Mouse (Mus musculus): ENCODE results near the gene Mcts2. TPM values are rescaled to one million over a fixed set of nuclear protein-coding genes. Genes with fewer than 3 reads are reported as not detected.

Mcts2 gene
- polyA plus RNA-seq, 1 experiment from 2014 or later = 43.8 TPM

DNA sequence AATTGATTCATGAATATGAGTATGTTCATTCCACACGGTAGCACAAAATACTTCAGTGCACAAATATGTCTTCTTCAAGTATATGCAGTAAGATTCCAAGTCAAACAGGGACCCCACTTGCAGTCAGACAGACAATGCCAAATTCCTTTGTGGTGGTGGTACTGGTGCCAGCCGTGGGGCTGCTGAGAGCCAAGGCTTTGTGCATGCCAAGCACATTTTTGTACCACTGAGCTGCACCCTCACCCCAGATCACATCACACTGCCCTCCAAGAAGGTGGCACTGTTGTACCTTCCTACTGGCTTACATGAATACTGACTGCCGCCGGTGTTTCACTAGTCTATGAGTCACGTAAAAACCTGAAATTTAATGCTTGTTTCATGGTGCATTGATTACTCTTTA, 7.9 kb upstream of the Mcts2 start:
- Histone ChIP-seq H3K27me3 (ENCODE audit: control insufficient read depth, insufficient read depth, low read length) (no peaks in the 10 kb centered on the region), H3K36me3 (ENCODE audit: control insufficient read depth, insufficient read depth, low read length) (peaks cover 72% of the 10 kb centered on the region), H3K27ac (ENCODE audit: low read depth, low read length) (no peak overlapping the region), H3K4me1 (ENCODE audit: control insufficient read depth, insufficient read depth, low read length) (no peaks in the 10 kb centered on the region), H3K4me3 (ENCODE audit: low read depth, low read length) (no peak overlapping the region), H3K9me3 (ENCODE audit: control insufficient read depth, low read length) (no peaks in the 10 kb centered on the region), H3K4me2 (ENCODE audit: low read depth, low read length) (no peak overlapping the region), H3K9ac (replicated peaks; ENCODE audit: low read depth, low read length) (no peak overlapping the region)
- ATAC-seq (ENCODE audit: low read depth) = no peak
- 89% methylated on average over 5 of the region's 5 CpGs for WGBS

DNA sequence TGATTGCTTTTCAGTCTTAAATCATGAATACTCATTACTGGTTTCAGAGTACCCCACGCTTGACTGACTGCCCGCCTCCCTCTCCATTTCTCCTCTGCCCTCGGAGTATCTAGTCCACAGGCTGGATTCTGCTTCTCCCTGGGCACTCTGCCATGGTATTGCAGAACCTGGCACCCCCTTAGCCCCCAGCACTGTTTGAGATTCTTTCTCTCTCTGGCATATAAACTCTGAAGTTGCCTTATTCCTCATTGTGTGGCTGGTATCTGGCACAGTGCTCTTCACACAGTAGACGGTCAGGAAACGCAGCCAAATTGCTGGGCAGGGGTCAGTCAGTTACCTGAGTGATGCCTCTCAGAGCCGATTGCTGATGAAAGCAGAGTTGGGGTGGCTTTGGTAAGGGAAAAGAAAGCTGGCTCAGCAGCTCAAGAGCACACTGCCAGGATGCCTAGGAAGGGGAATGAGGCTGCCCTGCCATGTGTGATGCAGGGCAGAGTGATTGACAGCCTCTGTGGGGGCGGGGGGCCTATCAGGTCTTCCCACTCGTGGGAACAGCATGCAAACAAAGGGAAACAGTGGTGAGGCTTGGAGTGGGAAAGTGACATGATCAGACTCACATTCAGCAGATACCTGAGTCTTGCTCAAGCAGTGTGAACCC, 7.0 kb upstream of the Mcts2 start:
- Histone ChIP-seq H3K27me3 (ENCODE audit: control insufficient read depth, insufficient read depth, low read length) (no peaks in the 10 kb centered on the region), H3K9me3 (ENCODE audit: control insufficient read depth, low read length) (no peaks in the 10 kb centered on the region), H3K36me3 (ENCODE audit: control insufficient read depth, insufficient read depth, low read length) (peaks cover 79% of the 10 kb centered on the region), H3K4me3 (ENCODE audit: low read depth, low read length) (no peak overlapping the region), H3K4me2 (ENCODE audit: low read depth, low read length) (no peak overlapping the region), H3K9ac (replicated peaks; ENCODE audit: low read depth, low read length) (no peak overlapping the region), H3K4me1 (ENCODE audit: control insufficient read depth, insufficient read depth, low read length) (no peaks in the 10 kb centered on the region), H3K27ac (ENCODE audit: low read depth, low read length) (peak overlapping the region; percentile 44)
- peak; percentile 47; the same call in 1 of the 2 replicates for ATAC-seq (ENCODE audit: low read depth)
- 74% methylated on average over 8 of the region's 8 CpGs for WGBS

DNA sequence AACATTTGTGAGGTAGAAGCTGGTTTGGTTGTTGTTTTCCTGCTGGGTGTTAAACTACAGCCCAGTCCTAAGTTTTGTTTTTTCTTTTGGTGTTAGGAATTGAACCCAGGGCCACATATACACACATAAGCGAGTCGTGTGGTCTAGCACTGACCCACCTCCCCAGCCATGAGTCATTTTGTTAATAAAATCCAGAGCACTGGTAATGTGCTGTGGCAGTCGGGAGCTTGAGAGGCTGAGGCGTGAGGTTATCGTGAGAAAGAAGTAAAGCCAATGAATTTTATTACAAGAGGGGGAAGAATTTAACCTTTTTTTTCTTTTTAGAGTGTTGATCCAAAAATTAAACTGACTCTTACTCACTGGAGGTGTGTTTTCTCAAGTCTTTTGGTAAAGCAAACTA, 3.7 kb upstream of the Mcts2 start:
- H3K4me1 ChIP-seq (ENCODE audit: control insufficient read depth, insufficient read depth, low read length) = no peaks in the 10 kb centered on the region
- no peak overlapping the region for H3K4me2 ChIP-seq (ENCODE audit: low read depth, low read length)
- H3K27ac ChIP-seq (ENCODE audit: low read depth, low read length) = no peak overlapping the region
- peaks cover 83% of the 10 kb centered on the region for H3K36me3 ChIP-seq (ENCODE audit: control insufficient read depth, insufficient read depth, low read length)
- no peak for ATAC-seq (ENCODE audit: low read depth)
- H3K4me3 ChIP-seq (ENCODE audit: low read depth, low read length) = no peak overlapping the region
- no peaks in the 10 kb centered on the region for H3K9me3 ChIP-seq (ENCODE audit: control insufficient read depth, low read length)
- H3K9ac ChIP-seq (replicated peaks; ENCODE audit: low read depth, low read length) = no peak overlapping the region
- WGBS = 94% methylated on average over 5 of the region's 5 CpGs
- H3K27me3 ChIP-seq (ENCODE audit: control insufficient read depth, insufficient read depth, low read length) = no peaks in the 10 kb centered on the region

- Histone ChIP-seq H3K27me3 (ENCODE audit: control insufficient read depth, insufficient read depth, low read length) (no peaks in the 10 kb centered on the region), H3K4me3 (ENCODE audit: low read depth, low read length) (no peak overlapping the region; the same call in 1 of the 2 replicates), H3K9me3 (ENCODE audit: control insufficient read depth, low read length) (no peaks in the 10 kb centered on the region), H3K4me2 (ENCODE audit: low read depth, low read length) (peak overlapping the region; percentile 35), H3K9ac (replicated peaks; ENCODE audit: low read depth, low read length) (peak overlapping the region; percentile 32; the same call in 1 of the 2 replicates), H3K36me3 (ENCODE audit: control insufficient read depth, insufficient read depth, low read length) (peaks cover 60% of the 10 kb centered on the region), H3K4me1 (ENCODE audit: control insufficient read depth, insufficient read depth, low read length) (no peaks in the 10 kb centered on the region), H3K27ac (ENCODE audit: low read depth, low read length) (peak overlapping the region; percentile 58; the same call in 1 of the 2 replicates)
- peak; percentile 39 for ATAC-seq (ENCODE audit: low read depth)
- 57% methylated on average over 12 of the region's 12 CpGs for WGBS
These were observed 436 bp upstream of the Mcts2 start for GRCm38 (mm10) chr2:152686399-152686798.

GRCm38 (mm10) chr2:152691564-152692217, 4.9 kb downstream of the Mcts2 start:
- Histone ChIP-seq H3K36me3 (ENCODE audit: control insufficient read depth, insufficient read depth, low read length) (peaks cover 20% of the 10 kb centered on the region), H3K27ac (ENCODE audit: low read depth, low read length) (no peak overlapping the region), H3K9me3 (ENCODE audit: control insufficient read depth, low read length) (no peaks in the 10 kb centered on the region), H3K4me2 (ENCODE audit: low read depth, low read length) (no peak overlapping the region), H3K9ac (replicated peaks; ENCODE audit: low read depth, low read length) (no peak overlapping the region), H3K27me3 (ENCODE audit: control insufficient read depth, insufficient read depth, low read length) (no peaks in the 10 kb centered on the region), H3K4me1 (ENCODE audit: control insufficient read depth, insufficient read depth, low read length) (no peaks in the 10 kb centered on the region), H3K4me3 (ENCODE audit: low read depth, low read length) (no peak overlapping the region)
- ATAC-seq (ENCODE audit: low read depth) = no peak
- WGBS = 77% methylated on average over 7 of the region's 7 CpGs

DNA sequence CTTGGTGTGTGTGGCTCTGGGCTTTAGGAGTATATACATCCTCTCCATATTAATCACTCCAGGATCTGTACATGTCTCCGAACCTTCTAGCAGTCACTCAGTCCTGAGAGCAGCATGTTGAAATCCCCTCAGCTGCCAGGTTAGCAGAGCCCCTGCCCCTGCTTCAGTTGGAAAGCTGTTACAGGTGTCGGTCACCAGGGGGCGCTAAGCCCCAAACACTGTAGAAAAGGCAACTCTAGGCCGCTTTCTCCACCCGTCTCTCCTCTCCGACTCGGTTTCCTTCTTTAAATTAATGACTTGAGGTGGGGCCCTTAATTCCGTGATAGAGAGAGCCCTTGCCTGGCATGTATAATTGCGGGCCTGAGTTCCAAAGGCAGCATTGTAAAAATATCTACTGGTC, 6.4 kb downstream of the Mcts2 start:
- Histone ChIP-seq H3K36me3 (ENCODE audit: control insufficient read depth, insufficient read depth, low read length) (peaks cover 16% of the 10 kb centered on the region), H3K4me3 (ENCODE audit: low read depth, low read length) (0 out of 2 replicates have a peak overlapping the region, but pooled peaks have one; percentile 7), H3K27me3 (ENCODE audit: control insufficient read depth, insufficient read depth, low read length) (no peaks in the 10 kb centered on the region), H3K4me1 (ENCODE audit: control insufficient read depth, insufficient read depth, low read length) (peaks cover 3% of the 10 kb centered on the region; the same call in 1 of the 2 replicates), H3K27ac (ENCODE audit: low read depth, low read length) (no peak overlapping the region), H3K4me2 (ENCODE audit: low read depth, low read length) (peak overlapping the region; percentile 45; the same call in 1 of the 2 replicates), H3K9me3 (ENCODE audit: control insufficient read depth, low read length) (no peaks in the 10 kb centered on the region), H3K9ac (replicated peaks; ENCODE audit: low read depth, low read length) (peak overlapping the region; percentile 39; the same call in 1 of the 2 replicates)
- WGBS = 20% methylated on average over 9 of the region's 9 CpGs
- ATAC-seq (ENCODE audit: low read depth) = peak; percentile 42; the same call in 1 of the 2 replicates

- Histone ChIP-seq H3K4me3 (ENCODE audit: low read depth, low read length) (0 out of 2 replicates have a peak overlapping the region, but pooled peaks have one; percentile 7), H3K36me3 (ENCODE audit: control insufficient read depth, insufficient read depth, low read length) (peaks cover 16% of the 10 kb centered on the region; the same call in 1 of the 2 replicates), H3K27me3 (ENCODE audit: control insufficient read depth, insufficient read depth, low read length) (no peaks in the 10 kb centered on the region), H3K4me1 (ENCODE audit: control insufficient read depth, insufficient read depth, low read length) (peaks cover 3% of the 10 kb centered on the region; the same call in 1 of the 2 replicates), H3K9me3 (ENCODE audit: control insufficient read depth, low read length) (no peaks in the 10 kb centered on the region), H3K9ac (replicated peaks; ENCODE audit: low read depth, low read length) (peak overlapping the region; percentile 39; the same call in 1 of the 2 replicates), H3K27ac (ENCODE audit: low read depth, low read length) (no peak overlapping the region), H3K4me2 (ENCODE audit: low read depth, low read length) (peak overlapping the region; percentile 45; the same call in 1 of the 2 replicates)
- 91% methylated on average over 13 of the region's 13 CpGs for WGBS
- 0 out of 2 replicates have a peak, but pooled peaks have one; percentile 1 for ATAC-seq (ENCODE audit: low read depth)
These were observed 6.9 kb downstream of the Mcts2 start for GRCm38 (mm10) chr2:152693735-152694134.

DNA sequence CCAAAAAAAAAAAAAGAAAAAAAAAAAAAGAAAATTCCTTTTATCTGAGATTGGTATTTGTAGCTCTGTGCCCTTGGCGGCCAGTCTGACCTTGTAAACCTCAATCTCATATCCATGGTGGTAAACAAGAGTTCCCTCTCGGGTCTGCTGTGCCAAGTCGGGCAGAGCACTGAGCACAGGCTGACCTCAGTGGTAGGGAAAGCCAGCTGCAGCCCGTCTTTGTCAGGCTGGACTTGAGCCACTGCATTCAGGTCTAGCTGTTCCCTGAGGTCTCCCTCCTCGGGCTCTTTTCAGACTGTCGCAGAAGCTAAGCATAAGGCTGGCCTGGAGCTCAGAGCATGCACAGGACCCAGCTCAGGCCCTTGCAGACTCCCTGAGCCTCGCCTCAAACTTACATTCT, 7.9 kb downstream of the Mcts2 start:
- no peak overlapping the region for H3K4me3 ChIP-seq (ENCODE audit: low read depth, low read length)
- no peaks in the 10 kb centered on the region for H3K9me3 ChIP-seq (ENCODE audit: control insufficient read depth, low read length)

GRCm38 (mm10) chr2:152696016-152696415, 9.2 kb downstream of the Mcts2 start:
- peaks cover 25% of the 10 kb centered on the region for H3K36me3 ChIP-seq (ENCODE audit: control insufficient read depth, insufficient read depth, low read length)
- peaks cover 3% of the 10 kb centered on the region; the same call in 1 of the 2 replicates for H3K4me1 ChIP-seq (ENCODE audit: control insufficient read depth, insufficient read depth, low read length)
- H3K9ac ChIP-seq (replicated peaks; ENCODE audit: low read depth, low read length) = no peak overlapping the region
- 80% methylated on average over 10 of the region's 10 CpGs for whole genome bisulfite sequencing
- no peaks in the 10 kb centered on the region for H3K9me3 ChIP-seq (ENCODE audit: control insufficient read depth, low read length)
- no peaks in the 10 kb centered on the region for H3K27me3 ChIP-seq (ENCODE audit: control insufficient read depth, insufficient read depth, low read length)
- H3K27ac ChIP-seq (ENCODE audit: low read depth, low read length) = no peak overlapping the region
- H3K4me2 ChIP-seq (ENCODE audit: low read depth, low read length) = no peak overlapping the region
- ATAC-seq (ENCODE audit: low read depth) = 0 out of 2 replicates have a peak, but pooled peaks have one; percentile 13
- no peak overlapping the region for H3K4me3 ChIP-seq (ENCODE audit: low read depth, low read length)

More for the DNA sequence above, 7.9 kb downstream of the Mcts2 start:
- Histone ChIP-seq H3K27me3 (ENCODE audit: control insufficient read depth, insufficient read depth, low read length) (no peaks in the 10 kb centered on the region), H3K9ac (replicated peaks; ENCODE audit: low read depth, low read length) (no peak overlapping the region), H3K4me1 (ENCODE audit: control insufficient read depth, insufficient read depth, low read length) (peaks cover 3% of the 10 kb centered on the region; the same call in 1 of the 2 replicates), H3K36me3 (ENCODE audit: control insufficient read depth, insufficient read depth, low read length) (peaks cover 14% of the 10 kb centered on the region), H3K27ac (ENCODE audit: low read depth, low read length) (no peak overlapping the region), H3K4me2 (ENCODE audit: low read depth, low read length) (no peak overlapping the region)
- no peak for ATAC-seq (ENCODE audit: low read depth)
- 86% methylated on average over 7 of the region's 7 CpGs for WGBS

Measured in neural tube, embryonic 14.5 days (tissue).